Mouse (Mus musculus) left cerebral cortex, postnatal 14 days (tissue): ENCODE data around the gene Sertad1. TPM values are rescaled to one million over a fixed set of nuclear protein-coding genes. Genes with fewer than 3 reads are reported as not detected.
"Not testable (repeated sequence)": the region's sequence is repeated elsewhere in the genome, so short reads cannot be mapped to it uniquely, and the experiment has no call there.

Experiments
- DNase-seq, 2 experiments: peaks; one replicate each; pipeline ENCODE4 v3.0.0; 2021 to 2022; ENCODE audit warnings: low spot score in 2 of 2, mixed read lengths in 1 of 2
- intact Hi-C: fragments of 180-260 bp; cut with DNase I; formaldehyde crosslinking; loops from one replicate; pipeline ENCODE4 v1.15.1; 2025
- total RNA-seq, 2 experiments: library from RNA; stranded (reverse); gene quantifications; 2 replicates each; pipeline ENCODE4 v1.2.3; 2021

Sertad1 gene
- total RNA-seq, 2 experiments from 2014 or later = 8.7 to 12.9 TPM

- intact Hi-C loops = no loop called here
- peak; percentile 77 to 78 for DNase-seq
Measured at GRCm38 (mm10) chr7:27490543-27491329, 4.0 kb downstream of the Sertad1 start.

- DNase-seq = no peak
- intact Hi-C loops = no loop called here
Measured at GRCm38 (mm10) chr7:27491856-27492255, 5.1 kb downstream of the Sertad1 start.

DNA sequence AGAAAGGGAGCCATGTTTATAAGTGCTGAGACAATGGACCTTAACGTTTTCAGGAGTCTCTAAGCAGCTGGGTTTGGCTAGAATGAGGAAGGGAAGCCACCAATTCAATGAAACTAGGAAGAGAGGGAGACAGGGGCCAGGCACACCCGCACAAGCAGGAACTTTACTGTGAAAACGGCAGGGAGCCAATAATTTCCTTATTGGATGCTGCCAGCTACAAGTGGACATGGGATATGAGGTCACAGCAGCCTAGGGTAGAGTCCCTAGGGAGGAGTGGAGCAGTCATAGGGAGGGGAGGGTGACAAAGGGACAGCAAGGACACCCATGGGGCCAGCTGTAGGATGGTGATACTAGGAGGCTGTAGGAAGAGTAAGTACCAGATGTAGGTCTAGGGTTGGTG lies 6.3 kb downstream of the Sertad1 start:
- intact Hi-C loops = no loop called here
- no peak for DNase-seq

DNA sequence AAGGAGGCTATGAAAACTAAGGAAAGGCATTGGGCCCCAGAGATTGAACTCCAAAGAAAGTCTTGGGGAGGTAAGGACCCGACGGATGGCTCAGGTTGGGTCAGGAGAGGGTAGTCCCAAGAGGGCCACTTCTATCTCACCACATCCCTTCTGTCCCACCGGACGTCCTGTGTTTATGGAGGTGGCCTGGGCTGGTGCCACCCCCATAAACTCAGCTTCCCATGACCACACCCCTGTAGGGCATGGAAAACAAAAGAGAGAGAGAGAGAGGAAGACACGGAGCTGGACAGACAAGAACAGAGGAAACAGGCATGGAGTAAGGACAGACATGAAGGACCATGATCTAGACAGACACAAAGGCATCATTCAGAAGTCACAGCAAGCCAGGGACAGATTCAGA lies 6.7 kb downstream of the Sertad1 start:
- intact Hi-C loops = no loop called here
- no peak for DNase-seq

DNA sequence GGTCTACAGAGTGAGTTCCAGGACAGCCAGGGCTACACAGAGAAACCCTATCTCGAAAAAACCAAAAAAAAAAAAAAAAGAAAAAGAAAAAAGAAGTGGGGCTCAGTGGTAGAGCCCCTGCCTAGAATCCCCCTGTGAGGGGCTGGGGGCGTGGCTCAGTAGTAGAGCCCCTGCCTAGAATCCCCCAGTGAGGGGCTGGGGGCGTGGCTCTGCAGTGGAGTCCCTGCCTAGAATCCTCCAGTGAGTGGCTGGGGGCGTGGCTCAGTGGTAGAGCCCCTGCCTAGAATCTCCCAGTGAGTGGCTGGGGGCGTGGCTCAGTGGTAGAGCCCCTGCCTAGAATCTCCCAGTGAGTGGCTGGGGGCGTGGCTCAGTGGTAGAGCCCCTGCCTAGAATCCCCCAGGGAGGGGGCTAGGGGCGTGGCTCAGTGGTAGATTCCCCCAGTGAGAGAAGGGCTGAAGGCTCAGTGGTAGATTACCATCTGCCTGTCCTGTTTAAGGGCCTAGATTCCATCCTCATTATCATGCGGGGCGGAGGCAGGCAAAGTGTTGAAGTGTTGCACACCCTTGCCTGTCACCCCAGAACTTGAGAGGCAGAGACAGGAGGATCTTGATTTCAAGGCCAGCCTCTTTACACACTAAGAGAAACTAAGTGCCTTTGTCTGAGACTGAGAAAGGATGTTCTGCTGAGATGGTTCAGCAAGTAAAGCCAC lies 8.1 kb downstream of the Sertad1 start:
- DNase-seq, intact Hi-C loops: not testable (repeated sequence)

DNA sequence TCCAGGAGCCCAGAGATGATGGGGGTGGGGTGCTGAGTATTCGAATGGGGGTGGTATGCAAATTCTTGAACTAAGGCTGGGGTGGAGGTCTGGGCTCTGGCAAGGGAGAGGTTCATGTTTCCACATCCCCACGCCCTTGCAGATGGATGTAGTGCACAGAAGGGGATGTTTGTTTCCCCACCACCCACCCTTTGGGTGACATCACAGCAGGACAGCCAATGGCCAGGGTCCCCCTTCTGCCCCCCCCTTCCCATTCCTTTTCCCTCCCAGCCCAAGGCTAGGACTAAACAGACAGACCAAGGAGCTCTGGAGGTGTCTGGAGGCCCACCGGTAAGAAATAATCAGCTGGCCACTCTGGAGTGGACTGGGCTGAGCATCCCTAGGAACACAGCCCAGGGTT lies 12.3 kb downstream of the Sertad1 start, which contains the start of gene Prx:
Gene Prx (plus strand): TSS at position 289 of the 400 bp plus-strand sequence.
- intact Hi-C loops = no loop called here
- no peak for DNase-seq

GRCm38 (mm10) chr7:27501620-27502019 lies 14.9 kb downstream of the Sertad1 start:
- DNase-seq = no peak
- intact Hi-C loops = loop anchor here (10.0 kb wide), 1 partner anchor 167 kb away; the partner anchor contains the start of gene Ltbp4

GRCm38 (mm10) chr7:27506765-27507370 lies 20.2 kb downstream of the Sertad1 start:
- intact Hi-C loops = loop anchor here (10.0 kb wide), 1 partner anchor 172 kb away; the partner anchor contains the start of gene Ltbp4
- no peak for DNase-seq

DNA sequence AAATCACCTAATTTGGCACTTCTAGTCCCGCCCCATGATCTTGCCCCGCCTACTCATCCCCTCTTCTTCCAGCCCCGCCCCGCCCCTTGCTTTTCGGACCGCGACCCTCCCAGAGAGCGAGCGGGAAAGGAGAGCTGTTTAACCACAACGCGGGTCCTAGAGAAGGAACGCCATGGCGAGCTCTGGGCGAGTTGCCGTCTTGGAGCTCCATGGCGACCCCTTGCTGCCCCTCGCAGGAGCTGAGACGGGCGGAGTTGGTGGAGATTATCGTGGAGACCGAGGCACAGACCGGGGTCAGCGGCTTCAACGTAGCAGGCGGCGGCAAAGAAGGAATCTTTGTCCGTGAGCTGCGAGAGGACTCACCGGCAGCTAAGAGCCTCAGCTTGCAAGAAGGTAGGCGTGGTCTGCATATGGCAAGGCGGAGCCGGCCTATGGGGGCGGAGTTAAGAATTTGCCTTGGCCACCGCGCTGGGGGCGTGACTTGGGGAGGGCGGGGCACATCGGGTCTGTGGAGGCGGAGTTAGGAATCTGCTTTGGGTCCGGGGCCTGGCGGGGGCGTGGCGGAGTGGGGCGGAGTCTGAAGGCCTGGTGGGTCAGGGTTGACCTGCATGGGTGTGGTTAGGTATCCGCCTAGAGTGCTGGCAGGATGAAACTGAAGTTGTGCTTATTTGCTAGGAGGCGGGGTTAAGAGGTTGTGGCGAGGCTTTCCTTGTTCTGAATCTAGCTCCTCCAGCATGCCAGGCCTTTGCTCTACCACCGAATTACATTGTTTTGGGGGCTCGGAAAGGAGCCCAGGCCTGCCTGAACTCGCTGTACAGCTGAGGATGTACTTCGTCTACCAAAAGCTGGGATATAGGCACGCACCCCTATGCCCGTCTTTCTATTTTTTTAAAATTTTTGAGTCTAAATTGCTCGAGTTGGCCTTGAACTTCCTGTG lies 21.3 kb downstream of the Sertad1 start:
- DNase-seq = peak; percentile 90 to 92
- intact Hi-C loops = loop anchor here (10.0 kb wide), 1 partner anchor 173 kb away; the partner anchor contains the start of gene Ltbp4

GRCm38 (mm10) chr7:27508648-27509005 lies 21.9 kb downstream of the Sertad1 start:
- intact Hi-C loops = loop anchor here (10.0 kb wide), 1 partner anchor 174 kb away; the partner anchor contains the start of gene Ltbp4
- peak in 1 of 2 experiments; percentile 65 for DNase-seq

DNA sequence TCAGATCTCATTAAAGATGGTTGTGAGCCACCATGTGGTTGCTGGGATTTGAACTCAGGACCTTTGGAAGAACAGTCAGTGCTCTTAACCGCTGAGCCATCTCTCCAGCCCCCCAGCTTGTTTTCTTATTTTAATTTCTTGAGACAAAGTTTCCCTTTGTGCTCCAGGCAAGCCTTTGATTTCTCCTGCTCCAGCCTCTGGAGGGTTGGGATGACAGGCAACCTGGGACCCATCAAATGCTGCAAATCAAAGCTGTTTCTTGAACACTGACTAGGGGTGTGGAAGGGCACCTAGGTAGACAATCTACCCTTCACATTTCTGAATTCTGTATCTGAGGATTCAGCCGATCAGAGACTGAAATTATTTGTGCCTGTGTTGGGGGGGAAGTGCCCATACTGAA lies 24.1 kb downstream of the Sertad1 start:
- intact Hi-C loops = no loop called here
- no peak for DNase-seq

DNA sequence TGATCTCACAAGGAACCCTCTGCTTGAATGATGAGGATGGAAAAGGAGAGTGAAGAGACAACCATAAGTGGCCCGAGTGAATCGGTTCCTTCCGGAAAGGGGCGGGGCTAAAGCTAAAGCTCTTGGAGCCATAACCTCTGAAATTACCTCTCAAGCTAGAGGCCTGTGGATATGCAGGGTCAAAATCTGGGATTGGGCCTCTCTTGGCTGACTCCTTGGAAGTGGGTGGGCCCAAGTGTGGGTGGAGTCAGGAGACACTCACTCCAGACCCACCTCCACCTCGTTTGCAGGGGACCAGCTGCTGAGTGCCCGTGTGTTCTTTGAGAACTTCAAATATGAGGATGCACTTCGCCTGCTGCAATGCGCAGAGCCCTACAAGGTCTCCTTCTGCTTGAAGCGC lies 28.3 kb downstream of the Sertad1 start:
- intact Hi-C loops = no loop called here
- no peak for DNase-seq

- DNase-seq = no peak
- intact Hi-C loops = no loop called here
Measured at GRCm38 (mm10) chr7:27518314-27518713, 31.6 kb downstream of the Sertad1 start.

- intact Hi-C loops = no loop called here
- no peak for DNase-seq
Measured at GRCm38 (mm10) chr7:27520104-27520503, 33.4 kb downstream of the Sertad1 start.

DNA sequence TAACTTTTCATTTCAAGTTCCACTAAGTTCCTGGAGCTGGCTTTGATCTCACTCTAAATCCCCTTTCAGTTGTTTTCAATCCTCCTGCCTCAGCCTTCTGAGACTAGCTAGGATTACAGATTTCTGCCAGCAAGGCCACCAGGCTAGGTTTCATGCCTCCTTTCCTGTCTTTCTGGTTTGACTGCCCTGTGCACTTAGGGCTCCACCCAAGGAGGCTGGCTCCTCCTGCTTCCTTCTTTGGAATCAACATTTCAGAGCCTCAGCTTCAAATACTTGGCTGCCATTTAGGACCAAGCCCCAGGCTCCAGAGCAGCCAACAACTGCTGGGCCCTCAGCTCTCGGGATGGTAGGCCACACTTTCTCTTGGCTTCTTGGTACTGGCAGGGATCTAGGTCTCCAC lies 33.9 kb downstream of the Sertad1 start:
- intact Hi-C loops = no loop called here
- DNase-seq = no peak

DNA sequence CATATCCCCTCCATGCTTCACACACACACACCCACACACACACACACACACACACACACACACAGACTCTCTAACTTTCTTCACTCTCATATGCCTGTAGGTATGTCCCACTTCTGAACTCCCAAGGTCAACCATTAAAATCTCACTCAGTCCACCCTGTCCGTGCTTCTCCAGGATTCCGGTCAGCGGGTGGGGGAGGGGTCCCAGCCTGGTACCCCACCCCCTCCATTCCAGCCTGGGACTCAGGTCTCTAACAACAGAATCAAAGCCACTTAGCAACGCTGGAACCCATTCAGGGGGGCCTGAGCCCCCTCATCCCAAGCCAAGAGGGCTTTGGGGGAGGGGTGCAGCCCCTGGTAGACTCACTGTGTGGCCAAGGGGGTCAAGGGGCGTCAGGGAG lies 36.3 kb downstream of the Sertad1 start, which contains the start of gene Hipk4:
Gene Hipk4 (plus strand): TSS at position 301 of the 400 bp plus-strand sequence.
- DNase-seq = no peak
- intact Hi-C loops = no loop called here

- no peak for DNase-seq
- intact Hi-C loops = no loop called here
Measured at GRCm38 (mm10) chr7:27523805-27524204, 37.1 kb downstream of the Sertad1 start.

GRCm38 (mm10) chr7:27526039-27526827 lies 39.5 kb downstream of the Sertad1 start:
- DNase-seq = peak; percentile 87 to 89
- intact Hi-C loops = no loop called here
